Mouse (Mus musculus) 3T3-L1 (cell line): ENCODE measurements around the gene Usp20.
A peak's percentile ranks its signal among the peaks of the same experiment; 100 is the strongest.

Experiments used
- DNase-seq: peaks from one replicate; pipeline ENCODE4 v3.0.0-alpha.2; 2015; ENCODE audit warnings: low read depth, low spot score

Gene Usp20

GRCm38 (mm10) chr2:31040043-31040442, 58.0 kb downstream of the Usp20 start:
- DNase-seq: peak; percentile 20

- DNase-seq: no peak
These were observed 58.4 kb downstream of the Usp20 start for GRCm38 (mm10) chr2:31040487-31040886.

- peak; percentile 71 for DNase-seq
These were observed 59.3 kb downstream of the Usp20 start for GRCm38 (mm10) chr2:31041386-31041785.

GRCm38 (mm10) chr2:31042881-31043280, 60.8 kb downstream of the Usp20 start:
- peak; percentile 57 for DNase-seq

GRCm38 (mm10) chr2:31043856-31044255, 61.8 kb downstream of the Usp20 start:
- no peak for DNase-seq

- DNase-seq: no peak
These were observed 66.0 kb downstream of the Usp20 start for GRCm38 (mm10) chr2:31048037-31048436.

- no peak for DNase-seq
These were observed 70.4 kb downstream of the Usp20 start for GRCm38 (mm10) chr2:31052441-31052840.

- no peak for DNase-seq
These were observed 71.3 kb downstream of the Usp20 start for GRCm38 (mm10) chr2:31053426-31053825.

GRCm38 (mm10) chr2:31053851-31054340, 71.8 kb downstream of the Usp20 start:
- no peak for DNase-seq

- DNase-seq: peak; percentile 29
These were observed 74.0 kb downstream of the Usp20 start for GRCm38 (mm10) chr2:31056070-31056469.

GRCm38 (mm10) chr2:31057549-31058177, 75.6 kb downstream of the Usp20 start:
- DNase-seq: no peak

- DNase-seq: no peak
These were observed 76.4 kb downstream of the Usp20 start for GRCm38 (mm10) chr2:31058443-31058842.

- no peak for DNase-seq
These were observed 78.2 kb downstream of the Usp20 start for GRCm38 (mm10) chr2:31060271-31060670.

- no peak for DNase-seq
These were observed 79.0 kb downstream of the Usp20 start for GRCm38 (mm10) chr2:31060787-31061730.

GRCm38 (mm10) chr2:31061868-31062628, 80.0 kb downstream of the Usp20 start:
- DNase-seq: peak; percentile 74

- DNase-seq: no peak
These were observed 84.1 kb downstream of the Usp20 start for GRCm38 (mm10) chr2:31066019-31066789.

GRCm38 (mm10) chr2:31067059-31067595, 85.0 kb downstream of the Usp20 start:
- no peak for DNase-seq

- no peak for DNase-seq
These were observed 85.7 kb downstream of the Usp20 start for GRCm38 (mm10) chr2:31067696-31068245.

- DNase-seq: peak; percentile 93
These were observed 86.4 kb downstream of the Usp20 start for GRCm38 (mm10) chr2:31068246-31069113.

- DNase-seq: no peak
These were observed 87.0 kb downstream of the Usp20 start for GRCm38 (mm10) chr2:31069114-31069445.
